Mouse (Mus musculus): ENCODE data around the gene Olfr571.

Gene Olfr571

GRCm38 (mm10) chr7:102917032-102917875, at the start of gene Olfr571:
Olfr571 (minus strand) TSS chr7:102917536.
- no peak for DNase-seq (ENCODE audit: low spot score)

DNA sequence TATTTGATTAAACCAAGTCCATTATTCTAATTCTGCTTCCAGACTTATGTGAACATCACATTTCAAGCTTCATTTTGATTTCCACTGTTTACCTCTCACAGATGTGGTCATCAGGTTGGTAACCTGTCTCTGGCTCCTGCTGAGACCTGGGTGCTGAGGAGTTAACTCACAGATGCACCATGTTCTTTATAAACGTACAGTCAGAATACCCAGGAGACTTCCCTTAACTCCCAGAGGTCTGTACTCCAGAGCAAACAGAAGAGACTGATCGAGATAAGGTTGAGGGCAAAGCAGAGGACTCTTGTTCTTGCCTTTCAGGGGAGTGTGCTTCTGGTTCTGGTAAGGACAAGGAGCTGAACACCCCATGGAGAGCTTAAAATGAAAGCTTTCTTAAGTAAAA, 45.0 kb upstream of the Olfr571 start, which contains the start of gene Olfr576:
Gene Olfr576 (plus strand): TSS at position 301 of the 400 bp plus-strand sequence.
- no peak for DNase-seq (ENCODE audit: low spot score)

DNA sequence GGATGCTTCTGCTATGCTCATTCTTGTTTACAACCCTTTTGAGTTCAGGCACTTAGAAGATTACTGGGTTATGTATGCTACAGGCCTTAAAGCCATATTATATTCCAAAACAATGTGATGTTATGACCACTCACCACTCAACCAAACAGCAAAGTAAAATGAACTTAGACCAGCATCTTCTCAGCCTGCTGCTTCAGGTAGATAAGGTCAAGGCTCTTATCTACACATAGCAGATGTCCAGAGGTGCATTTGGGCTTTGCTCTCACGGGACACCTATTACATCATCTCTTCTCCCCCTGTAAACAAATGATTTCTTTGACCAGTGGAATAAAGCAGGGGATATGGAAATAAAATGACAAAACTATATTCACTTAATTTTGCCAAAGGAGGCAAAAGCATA, 41.3 kb upstream of the Olfr571 start, which contains the start of gene Olfr575:
Gene Olfr575 (minus strand): TSS at position 183 of the 400 bp plus-strand sequence.
- no peak for DNase-seq (ENCODE audit: low spot score)

- DNase-seq (ENCODE audit: low spot score): no peak
These were observed 40.8 kb upstream of the Olfr571 start for GRCm38 (mm10) chr7:102958137-102958536.

DNA sequence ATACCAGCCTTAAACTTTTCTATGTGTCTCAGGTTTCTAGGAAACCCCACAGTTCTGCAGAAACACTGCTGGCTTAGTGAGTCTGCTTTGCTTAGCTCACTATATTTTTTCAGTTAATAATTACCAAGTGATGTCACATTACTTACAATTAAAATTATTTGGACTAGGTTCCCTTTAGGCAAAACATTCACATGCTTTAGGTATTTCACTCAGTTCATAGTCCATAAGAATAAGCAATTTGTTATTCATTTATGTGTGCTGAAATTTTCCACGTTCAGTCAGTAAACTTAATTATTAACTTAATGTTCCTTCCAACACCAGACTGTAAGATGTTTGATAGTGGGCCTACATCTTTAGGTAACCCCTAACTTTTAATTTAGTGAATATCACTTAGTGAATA, 33.4 kb upstream of the Olfr571 start:
- DNase-seq (ENCODE audit: low spot score): no peak

- DNase-seq (ENCODE audit: low spot score): no peak
These were observed 30.8 kb upstream of the Olfr571 start, which contains the start of gene Olfr574 for GRCm38 (mm10) chr7:102948167-102948566. Olfr574 (plus strand) TSS chr7:102948467.

- DNase-seq (ENCODE audit: low spot score): no peak
These were observed 26.1 kb upstream of the Olfr571 start for GRCm38 (mm10) chr7:102943417-102943816.

DNA sequence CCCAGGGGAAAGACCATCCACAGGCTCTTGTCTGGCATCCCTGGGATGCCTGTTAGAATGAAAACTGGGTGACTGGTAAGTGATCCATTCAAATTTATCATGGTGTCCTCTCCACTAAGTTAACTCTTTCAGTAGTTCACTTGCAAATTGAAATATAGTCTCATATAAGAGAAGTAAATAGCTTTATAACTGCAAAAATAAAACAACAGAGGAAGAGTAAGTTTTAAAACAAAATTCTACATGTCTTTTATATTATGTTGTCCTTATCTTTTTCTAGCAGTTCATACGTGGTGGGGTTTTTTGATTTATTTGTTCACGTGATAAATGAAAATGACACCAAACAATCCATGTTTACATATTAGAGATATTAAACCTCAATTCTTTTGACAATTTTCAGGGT, 25.1 kb upstream of the Olfr571 start, which contains the start of gene Olfr573-ps1:
Gene Olfr573-ps1 (minus strand): TSS at position 101 of the 400 bp plus-strand sequence.
- no peak for DNase-seq (ENCODE audit: low spot score)

DNA sequence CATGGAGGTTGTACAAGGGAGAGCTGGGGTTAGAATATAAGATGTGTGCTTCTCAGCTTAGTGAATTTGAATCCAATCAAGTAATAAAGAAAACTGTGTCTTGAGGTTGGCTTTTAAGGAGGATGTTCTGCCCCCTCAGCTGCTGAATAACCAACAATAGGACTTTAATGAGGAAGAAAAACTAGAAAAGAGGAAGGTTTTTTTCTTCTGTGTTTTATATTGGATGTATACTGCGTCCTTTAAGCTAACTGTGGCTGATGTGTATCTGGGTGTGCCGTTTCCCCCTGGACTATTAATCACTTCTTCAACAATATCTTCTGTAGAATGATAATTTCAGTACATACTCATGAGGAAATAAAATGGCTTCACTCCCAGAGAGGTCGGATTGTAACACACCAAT, 9.8 kb upstream of the Olfr571 start:
- no peak for DNase-seq (ENCODE audit: low spot score)

GRCm38 (mm10) chr7:102924109-102924508, 6.8 kb upstream of the Olfr571 start, which contains the start of gene Olfr572:
Olfr572 (plus strand) TSS chr7:102924409.
- no peak for DNase-seq (ENCODE audit: low spot score)

GRCm38 (mm10) chr7:102919632-102920031, 2.3 kb upstream of the Olfr571 start:
- DNase-seq (ENCODE audit: low spot score): peak; percentile 76

DNA sequence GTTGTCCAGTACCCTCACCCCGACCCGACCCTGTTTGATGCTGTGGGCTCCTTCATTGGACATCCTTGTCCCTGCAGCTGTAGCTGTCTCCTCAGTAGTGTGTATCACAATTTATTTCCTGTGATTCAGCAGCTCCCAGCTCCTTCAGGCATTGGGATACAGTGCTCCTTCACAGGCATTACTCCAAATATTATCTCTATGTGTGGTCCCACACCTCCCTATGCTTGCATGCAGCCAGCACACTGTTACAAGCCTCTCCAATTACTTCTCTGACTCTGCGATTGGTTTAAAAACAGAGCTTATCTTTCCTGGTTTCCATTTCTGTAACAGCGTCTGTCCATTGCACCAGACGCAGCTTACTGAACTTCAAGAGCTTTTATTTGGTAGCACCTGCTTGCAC, 931 bp downstream of the Olfr571 start:
- no peak for DNase-seq (ENCODE audit: low spot score)

DNA sequence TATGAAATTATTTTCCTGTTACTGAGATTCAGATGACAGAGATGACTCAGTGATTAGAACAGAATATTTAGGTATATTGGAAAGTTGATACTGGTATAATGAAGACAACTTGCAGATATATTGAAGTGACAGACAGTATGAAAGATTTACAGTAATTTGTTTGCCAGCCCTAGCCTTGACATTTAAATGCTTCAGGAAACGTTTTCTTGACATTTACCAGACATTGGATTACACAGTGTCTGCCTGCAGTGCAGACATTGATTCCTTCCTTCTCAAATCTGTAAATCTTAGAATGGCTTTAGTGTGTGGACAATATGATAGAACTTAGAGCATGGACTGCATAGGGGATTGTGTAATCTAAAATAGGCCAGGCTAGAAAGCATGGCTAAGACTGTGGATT, 2.1 kb downstream of the Olfr571 start:
- no peak for DNase-seq (ENCODE audit: low spot score)

DNA sequence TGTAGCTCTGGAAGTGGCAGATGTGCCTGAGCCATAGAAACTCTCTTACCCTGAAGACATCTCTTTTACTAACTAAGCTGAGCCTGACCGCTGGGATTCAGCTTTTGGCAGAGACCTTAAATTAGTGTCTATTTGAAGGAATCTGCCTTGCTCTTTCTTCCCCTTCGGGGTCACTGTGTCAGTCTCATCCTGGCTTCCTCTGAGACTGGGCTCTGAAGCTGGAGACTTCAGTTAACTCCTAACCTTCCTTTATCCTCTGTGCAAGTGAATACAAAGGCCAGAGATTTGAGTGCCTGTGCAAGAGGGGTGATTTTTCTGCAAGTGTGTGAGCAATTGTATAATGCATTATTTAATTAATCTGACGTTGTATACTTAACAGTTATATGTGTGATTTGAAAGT, 26.6 kb downstream of the Olfr571 start, which contains the start of gene Olfr569:
Gene Olfr569 (minus strand): TSS at position 101 of the 400 bp plus-strand sequence.
- DNase-seq (ENCODE audit: low spot score): no peak

DNA sequence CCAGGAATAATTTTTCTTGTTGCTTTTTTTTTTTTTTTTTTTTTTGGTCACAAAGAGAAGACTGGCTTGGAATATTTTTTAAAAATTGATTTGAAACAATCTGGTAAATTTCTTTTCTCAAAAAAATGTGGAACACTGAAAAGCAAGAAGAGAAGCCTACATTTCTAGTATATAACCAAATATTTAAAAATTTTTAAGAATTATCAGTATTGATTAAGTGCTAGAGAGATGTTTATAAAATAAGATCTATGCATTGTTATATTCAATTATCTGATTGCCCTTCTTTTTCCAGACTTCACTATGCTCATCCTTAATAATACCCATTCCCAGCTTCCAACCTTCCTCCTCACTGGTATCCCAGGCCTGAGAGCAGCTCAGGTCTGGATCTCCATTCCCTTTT, 40.5 kb downstream of the Olfr571 start, which contains the start of gene Olfr568:
Gene Olfr568 (plus strand): TSS at position 301 of the 400 bp plus-strand sequence.
- DNase-seq (ENCODE audit: low spot score): no peak

DNA sequence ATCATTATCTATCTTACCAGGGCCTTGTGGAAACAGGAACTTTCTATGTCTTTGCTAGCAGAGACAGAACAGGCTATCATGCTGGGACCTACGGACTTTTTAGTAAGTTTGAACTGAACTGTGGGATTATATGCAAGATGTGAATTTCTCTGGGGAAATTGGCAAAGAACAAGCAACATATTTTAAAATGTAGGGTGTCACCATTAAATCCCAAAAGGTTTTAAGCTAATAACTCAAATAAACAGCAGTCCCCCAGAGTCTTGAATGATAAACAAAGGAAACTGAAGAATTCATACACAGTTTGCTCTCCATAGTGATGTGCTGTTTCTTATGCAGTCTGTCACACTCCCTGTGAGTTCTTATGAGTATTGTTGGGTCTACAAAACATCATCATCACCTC, 58.7 kb downstream of the Olfr571 start, which contains the start of gene Olfr566:
Gene Olfr566 (minus strand): TSS at position 101 of the 400 bp plus-strand sequence.
- DNase-seq (ENCODE audit: low spot score): no peak

GRCm38 (mm10) chr7:102855807-102856206, 61.5 kb downstream of the Olfr571 start:
- no peak for DNase-seq (ENCODE audit: low spot score)

All from embryo, embryonic 10 days (tissue).